Mouse (Mus musculus): ENCODE data around the gene Cct3. TPM values are rescaled to one million over a fixed set of nuclear protein-coding genes. Genes with fewer than 3 reads are reported as not detected.

Cct3 gene
- 177 TPM for total RNA-seq (2023)

GRCm38 (mm10) chr3:88296561-88297318 is at the start of gene Cct3, which contains the start of gene Tsacc:
Gene Cct3 (plus strand): TSS chr3:88297116.
Gene Tsacc (minus strand): TSS chr3:88296999.

GRCm38 (mm10) chr3:88254268-88254926 is 42.5 kb upstream of the Cct3 start, which contains the start of gene Rhbg:
Gene Rhbg (minus strand): TSS chr3:88254709.

GRCm38 (mm10) chr3:88287110-88287509 is 9.8 kb upstream of the Cct3 start, which contains the start of gene Gm38392:
Gene Gm38392 (minus strand): TSS chr3:88287210.

GRCm38 (mm10) chr3:88324951-88325405 is 28.1 kb downstream of the Cct3 start, which contains the start of gene Glmp:
Gene Glmp (plus strand): TSS chr3:88325023.

GRCm38 (mm10) chr3:88336058-88337013 is 39.4 kb downstream of the Cct3 start, which contains the start of the genes Tmem79 and Smg5:
Gene Tmem79 (minus strand): TSS chr3:88336148.
Gene Smg5 (plus strand): TSS chr3:88336260.

GRCm38 (mm10) chr3:88364337-88364736 is 67.4 kb downstream of the Cct3 start, which contains the start of gene Paqr6:
Gene Paqr6 (plus strand): TSS chr3:88364584.

Other genes with a start within 250 kb of the Cct3 start
- 23.4 TPM for gene Naxe, start 238.6 kb upstream of the Cct3 start, total RNA-seq (2023)
- gene Ttc24, start 218.8 kb upstream of the Cct3 start, total RNA-seq (2023): not detected
- 0.44 TPM for gene Iqgap3, start 215.1 kb upstream of the Cct3 start, total RNA-seq (2023)
- gene Mef2d, start 154.7 kb upstream of the Cct3 start, total RNA-seq (2023): 452 TPM
- not detected for gene Rhbg, start 42.4 kb upstream of the Cct3 start, total RNA-seq (2023)
- gene Gm38392, start 9.9 kb upstream of the Cct3 start, total RNA-seq (2023): not detected
- gene Tsacc, start 117 bp upstream of the Cct3 start, total RNA-seq (2023): 5.1 TPM
- 96.6 TPM for gene Glmp, start 27.9 kb downstream of the Cct3 start, total RNA-seq (2023)
- 0.62 TPM for gene Tmem79, start 39.0 kb downstream of the Cct3 start, total RNA-seq (2023)
- gene Smg5, start 39.1 kb downstream of the Cct3 start, total RNA-seq (2023): 131 TPM
- not detected for gene Paqr6, start 67.5 kb downstream of the Cct3 start, total RNA-seq (2023)
- not detected for gene Bglap3, start 75.6 kb downstream of the Cct3 start, total RNA-seq (2023)
- not detected for gene Bglap2, start 81.6 kb downstream of the Cct3 start, total RNA-seq (2023)
- gene Bglap, start 87.3 kb downstream of the Cct3 start, total RNA-seq (2023): not detected
- gene Pmf1, start 113.2 kb downstream of the Cct3 start, total RNA-seq (2023): 49.6 TPM
- 17.2 TPM for gene Slc25a44, start 128.0 kb downstream of the Cct3 start, total RNA-seq (2023)
- 87.3 TPM for gene Sema4a, start 164.1 kb downstream of the Cct3 start, total RNA-seq (2023)
- 33.3 TPM for gene Lmna, start 212.8 kb downstream of the Cct3 start, total RNA-seq (2023)
- 2.3 TPM for gene Mex3a, start 235.3 kb downstream of the Cct3 start, total RNA-seq (2023)